Mouse (Mus musculus) stomach, embryonic 15.5 days (tissue): ENCODE results near the gene Gps1. TPM values are rescaled to one million over a fixed set of nuclear protein-coding genes. Genes with fewer than 3 reads are reported as not detected.

Experiments used
- ATAC-seq: fragments of 200-750 bp; cut with Nextera tagmentation; 2 replicates; pipeline ENCODE4 v1.8.0; 2017; ENCODE audit warnings: low read depth, moderate number of reproducible peaks, moderate TSS enrichment; ENCODE audit not compliant: insufficient read depth, low FRiP score
- H3K27ac ChIP-seq: fragments of 300-500 bp; sonication (generic); 2 replicates; pipeline ENCODE4 v1.5.1; 2015; ENCODE audit warnings: mild to moderate bottlenecking, inconsistent platforms
- H3K27me3 ChIP-seq: fragments of 300-500 bp; sonication (generic); replicated peaks from 2 replicates; pipeline ENCODE4 v1.6.1; 2015; ENCODE audit warnings: inconsistent platforms
- H3K36me3 ChIP-seq: fragments of 300-500 bp; sonication (generic); 2 replicates; pipeline ENCODE4 v1.6.1; 2015; ENCODE audit warnings: inconsistent platforms
- H3K4me1 ChIP-seq: fragments of 300-500 bp; sonication (generic); 2 replicates; pipeline ENCODE4 v1.6.1; 2015; ENCODE audit warnings: inconsistent platforms
- H3K4me2 ChIP-seq: fragments of 300-500 bp; sonication (generic); 2 replicates; pipeline ENCODE4 v1.6.1; 2015; ENCODE audit warnings: mild to moderate bottlenecking, inconsistent platforms
- H3K4me3 ChIP-seq: fragments of 300-500 bp; sonication (generic); replicated peaks from 2 replicates; pipeline ENCODE4 v1.5.1; 2015; ENCODE audit warnings: inconsistent platforms
- H3K9ac ChIP-seq: fragments of 300-500 bp; sonication (generic); 2 replicates; pipeline ENCODE4 v1.6.1; 2015; ENCODE audit warnings: inconsistent platforms
- H3K9me3 ChIP-seq: fragments of 300-500 bp; sonication (generic); 2 replicates; pipeline ENCODE4 v1.6.1; 2016; ENCODE audit warnings: inconsistent platforms
- WGBS: fragments of 180-500 bp; shearing (Covaris S2); methylation state at CpG from one replicate; pipeline ENCODE4 v1.1.7; 2015; 5-methylcytosine and 5-hydroxymethylcytosine counted together
- polyA plus RNA-seq: library from polyadenylated mRNA; unstranded; fragments of >200 nt; fragmentation: Nextera tagmentation; extraction: Ambion mirVana; gene quantifications from 2 replicates; pipeline ENCODE4 v1.2.1, GENCODE M21; 2015

The Gps1 gene
- polyA plus RNA-seq, 1 experiment from 2014 or later: 157 TPM

- no peak overlapping the region for H3K27ac ChIP-seq
- H3K4me1 ChIP-seq: no peaks in the 10 kb centered on the region
- ATAC-seq: no peak
- H3K4me3 ChIP-seq: no peak overlapping the region
- no peak overlapping the region for H3K9ac ChIP-seq
- no peaks in the 10 kb centered on the region for H3K27me3 ChIP-seq
- 94% methylated on average over 16 of the region's 16 CpGs for WGBS
- H3K4me2 ChIP-seq: no peak overlapping the region
- peaks cover 98% of the 10 kb centered on the region for H3K36me3 ChIP-seq
- H3K9me3 ChIP-seq: no peaks in the 10 kb centered on the region
These were observed 28.0 kb downstream of the Gps1 start for GRCm38 (mm10) chr11:120812068-120812467.

- peaks cover 15% of the 10 kb centered on the region for H3K4me1 ChIP-seq
- 78% methylated on average over 6 of the region's 6 CpGs for WGBS
- peaks cover 89% of the 10 kb centered on the region for H3K36me3 ChIP-seq
- H3K27me3 ChIP-seq: no peaks in the 10 kb centered on the region
- H3K4me3 ChIP-seq: no peak overlapping the region
- no peak for ATAC-seq
- no peak overlapping the region for H3K4me2 ChIP-seq
- no peaks in the 10 kb centered on the region for H3K9me3 ChIP-seq
- no peak overlapping the region for H3K9ac ChIP-seq
- no peak overlapping the region for H3K27ac ChIP-seq
These were observed 33.3 kb downstream of the Gps1 start for GRCm38 (mm10) chr11:120817358-120817757.

- no peak overlapping the region for H3K4me3 ChIP-seq
These were observed 34.2 kb downstream of the Gps1 start for GRCm38 (mm10) chr11:120818251-120818650.

GRCm38 (mm10) chr11:120819556-120819955 is 35.5 kb downstream of the Gps1 start:
- WGBS: 93% methylated on average over 6 of the region's 6 CpGs
- no peak overlapping the region for H3K4me2 ChIP-seq
- no peaks in the 10 kb centered on the region for H3K27me3 ChIP-seq
- ATAC-seq: no peak
- peaks cover 20% of the 10 kb centered on the region for H3K4me1 ChIP-seq
- no peak overlapping the region for H3K4me3 ChIP-seq
- no peak overlapping the region for H3K9ac ChIP-seq
- no peaks in the 10 kb centered on the region for H3K9me3 ChIP-seq
- H3K27ac ChIP-seq: no peak overlapping the region
- peaks cover 67% of the 10 kb centered on the region for H3K36me3 ChIP-seq

More at GRCm38 (mm10) chr11:120818251-120818650, 34.2 kb downstream of the Gps1 start:
- WGBS: 94% methylated on average over 13 of the region's 13 CpGs
- Histone ChIP-seq H3K4me2 (no peak overlapping the region), H3K36me3 (peaks cover 80% of the 10 kb centered on the region), H3K27ac (no peak overlapping the region), H3K4me1 (peaks cover 20% of the 10 kb centered on the region), H3K27me3 (no peaks in the 10 kb centered on the region), H3K9ac (no peak overlapping the region), H3K9me3 (no peaks in the 10 kb centered on the region)
- no peak for ATAC-seq

GRCm38 (mm10) chr11:120820546-120820945 is 36.5 kb downstream of the Gps1 start:
- no peaks in the 10 kb centered on the region for H3K9me3 ChIP-seq
- peaks cover 59% of the 10 kb centered on the region for H3K36me3 ChIP-seq
- H3K27me3 ChIP-seq: no peaks in the 10 kb centered on the region
- no peak overlapping the region for H3K4me3 ChIP-seq
- ATAC-seq: no peak
- peaks cover 27% of the 10 kb centered on the region for H3K4me1 ChIP-seq
- H3K4me2 ChIP-seq: no peak overlapping the region
- WGBS: 93% methylated on average over 14 of the region's 14 CpGs
- no peak overlapping the region for H3K9ac ChIP-seq
- no peak overlapping the region for H3K27ac ChIP-seq

GRCm38 (mm10) chr11:120821076-120821922 is 37.2 kb downstream of the Gps1 start:
- Histone ChIP-seq H3K4me1 (peaks cover 29% of the 10 kb centered on the region), H3K36me3 (peaks cover 51% of the 10 kb centered on the region), H3K27me3 (no peaks in the 10 kb centered on the region), H3K4me2 (peak overlapping the region; percentile 80), H3K9me3 (no peaks in the 10 kb centered on the region), H3K4me3 (peak overlapping the region; percentile 84), H3K9ac (0 out of 2 replicates have a peak overlapping the region, but pooled peaks have one; percentile 12), H3K27ac (no peak overlapping the region)
- 75% methylated on average over 14 of the region's 14 CpGs for WGBS
- ATAC-seq: no peak

GRCm38 (mm10) chr11:120822321-120822720 is 38.2 kb downstream of the Gps1 start:
- Histone ChIP-seq H3K9me3 (no peaks in the 10 kb centered on the region), H3K27me3 (no peaks in the 10 kb centered on the region), H3K4me1 (peaks cover 29% of the 10 kb centered on the region), H3K9ac (peak overlapping the region; percentile 91; the same call in 1 of the 2 replicates), H3K4me2 (peak overlapping the region; percentile 80), H3K4me3 (peak overlapping the region; percentile 84), H3K36me3 (peaks cover 41% of the 10 kb centered on the region), H3K27ac (peak overlapping the region; percentile 95; the same call in 1 of the 2 replicates)
- WGBS: 47% methylated on average over 4 of the region's 4 CpGs
- no peak for ATAC-seq

GRCm38 (mm10) chr11:120822831-120823550 is 38.9 kb downstream of the Gps1 start:
- peaks cover 29% of the 10 kb centered on the region for H3K4me1 ChIP-seq
- no peaks in the 10 kb centered on the region for H3K9me3 ChIP-seq
- H3K27ac ChIP-seq: peak overlapping the region; percentile 95
- WGBS: under 1% methylated on average over 14 of the region's 14 CpGs
- ATAC-seq: no peak
- peaks cover 34% of the 10 kb centered on the region for H3K36me3 ChIP-seq
- H3K4me3 ChIP-seq: peak overlapping the region; percentile 84
- no peaks in the 10 kb centered on the region for H3K27me3 ChIP-seq
- H3K4me2 ChIP-seq: peak overlapping the region; percentile 80
- peak overlapping the region; percentile 91 for H3K9ac ChIP-seq

- H3K4me1 ChIP-seq: peaks cover 29% of the 10 kb centered on the region
- WGBS: under 1% methylated on average over 40 of the region's 40 CpGs
- H3K4me3 ChIP-seq: peak overlapping the region; percentile 84
- peak overlapping the region; percentile 91 for H3K9ac ChIP-seq
- peak overlapping the region; percentile 80 for H3K4me2 ChIP-seq
- H3K27me3 ChIP-seq: no peaks in the 10 kb centered on the region
- H3K27ac ChIP-seq: peak overlapping the region; percentile 95
- no peaks in the 10 kb centered on the region for H3K9me3 ChIP-seq
- peak; percentile 25 for ATAC-seq
- H3K36me3 ChIP-seq: peaks cover 29% of the 10 kb centered on the region
These were observed 39.5 kb downstream of the Gps1 start for GRCm38 (mm10) chr11:120823551-120823947.

- WGBS: under 1% methylated on average over 103 of the region's 109 CpGs
- H3K9ac ChIP-seq: peak within 1 kb of the TSS; percentile 91
These were observed 40.1 kb downstream of the Gps1 start, which contains the start of gene Fasn for GRCm38 (mm10) chr11:120823956-120824786. TSS of gene Fasn (minus strand) at chr11:120824547.

GRCm38 (mm10) chr11:120824787-120825288 is 40.8 kb downstream of the Gps1 start:
- Histone ChIP-seq H3K4me3 (peak overlapping the region; percentile 84), H3K27ac (peak overlapping the region; percentile 95), H3K36me3 (peaks cover 16% of the 10 kb centered on the region; the same call in 1 of the 2 replicates), H3K9ac (peak overlapping the region; percentile 7; the same call in 1 of the 2 replicates), H3K9me3 (no peaks in the 10 kb centered on the region), H3K4me2 (peak overlapping the region; percentile 80), H3K27me3 (no peaks in the 10 kb centered on the region), H3K4me1 (peaks cover 29% of the 10 kb centered on the region)
- under 1% methylated on average over 21 of the region's 21 CpGs for WGBS
- peak; percentile 0; the same call in 1 of the 2 replicates for ATAC-seq

More at GRCm38 (mm10) chr11:120823956-120824786, 40.1 kb downstream of the Gps1 start, which contains the start of gene Fasn:
- Histone ChIP-seq H3K4me2 (peak within 1 kb of the TSS; percentile 80), H3K27me3 (no peaks in the 10 kb centered on the region), H3K4me1 (peaks cover 29% of the 10 kb centered on the region), H3K4me3 (peak within 1 kb of the TSS; percentile 84), H3K27ac (peak within 1 kb of the TSS; percentile 95), H3K9me3 (no peaks in the 10 kb centered on the region), H3K36me3 (peaks cover 22% of the 10 kb centered on the region; the same call in 1 of the 2 replicates)
- ATAC-seq: peak; percentile 90
